Mouse (Mus musculus) activated CD4-positive, CD25-positive, alpha-beta regulatory T cell, adult 4 months (primary cell): ENCODE measurements around the gene Hbb-bt. TPM values are rescaled to one million over a fixed set of nuclear protein-coding genes. Genes with fewer than 3 reads are reported as not detected.
"Not testable (repeated sequence)": the region's sequence is repeated elsewhere in the genome, so short reads cannot be mapped to it uniquely, and the experiment has no call there.

Experiments
- ATAC-seq: one replicate; pipeline ENCODE4 v1.8.0; 2017
- polyA plus RNA-seq, 2 experiments: library from polyadenylated mRNA; unstranded; fragments of 100-300 nt; shearing (Covaris generic); gene quantifications; one replicate each; pipeline ENCODE4 v1.2.1; 2017

Hbb-bt gene
- 100 to 1,000 TPM in 1 of 2 experiments, 1 to 10 TPM in 1; 1.3 to 103 TPM for polyA plus RNA-seq

DNA sequence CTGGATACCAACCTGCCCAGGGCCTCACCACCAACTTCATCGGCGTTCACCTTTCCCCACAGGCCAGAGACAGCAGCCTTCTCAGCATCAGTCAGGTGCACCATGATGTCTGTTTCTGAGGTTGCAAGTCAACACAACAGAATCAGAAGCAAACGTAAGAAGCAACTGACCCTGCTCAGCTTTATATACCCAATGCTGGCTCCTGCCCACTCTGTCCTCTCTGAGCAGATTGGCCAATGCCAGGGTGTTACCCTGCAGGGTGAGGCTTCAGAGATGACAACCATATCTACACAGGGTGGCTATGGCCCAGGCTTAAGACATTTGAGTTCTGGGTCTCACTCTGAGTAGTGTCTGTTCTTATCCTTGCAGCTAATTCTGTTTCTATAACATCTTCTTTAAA is at the start of gene Hbb-bt:
Gene Hbb-bt (minus strand): TSS at position 231 of the 400 bp plus-strand sequence.
- no peak for ATAC-seq

DNA sequence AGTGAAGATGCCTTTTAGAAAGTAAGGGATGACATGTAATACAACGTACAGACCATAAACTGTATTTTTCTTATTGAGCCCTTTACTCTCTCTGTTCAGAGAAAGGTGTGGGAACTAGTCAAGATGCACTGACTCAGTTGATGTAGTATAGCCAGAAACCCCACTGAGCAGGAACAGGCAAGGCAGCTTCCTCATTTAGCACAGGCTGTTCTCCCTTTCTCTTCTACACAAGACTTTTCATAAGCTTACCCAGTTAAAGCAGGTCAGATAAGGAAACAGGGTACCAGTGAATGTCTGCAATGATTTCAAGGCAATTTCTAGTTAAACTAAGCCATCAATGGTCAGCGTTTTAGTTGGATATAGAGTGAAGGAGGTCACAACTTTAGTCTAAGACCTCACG is 47.7 kb upstream of the Hbb-bt start:
- no peak for ATAC-seq

DNA sequence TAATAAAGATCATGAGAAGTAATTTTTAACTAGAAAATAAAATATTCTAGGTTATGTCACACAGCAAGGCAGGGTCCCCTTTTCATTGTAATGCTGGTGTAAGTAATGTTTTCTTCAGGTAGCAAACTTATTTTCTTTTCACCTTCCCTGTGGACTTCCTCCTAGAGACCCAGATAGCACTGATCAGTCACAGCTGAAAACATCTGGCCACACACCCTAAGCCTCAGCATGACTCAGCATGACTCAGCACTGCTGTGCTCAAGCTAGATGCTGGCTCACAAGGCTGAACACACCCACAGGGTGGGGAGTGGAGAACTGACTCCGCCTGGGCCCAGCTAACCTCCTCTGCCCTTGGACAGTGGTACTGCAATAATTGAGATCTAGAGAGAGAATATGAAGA is 47.1 kb upstream of the Hbb-bt start:
- ATAC-seq = no peak

DNA sequence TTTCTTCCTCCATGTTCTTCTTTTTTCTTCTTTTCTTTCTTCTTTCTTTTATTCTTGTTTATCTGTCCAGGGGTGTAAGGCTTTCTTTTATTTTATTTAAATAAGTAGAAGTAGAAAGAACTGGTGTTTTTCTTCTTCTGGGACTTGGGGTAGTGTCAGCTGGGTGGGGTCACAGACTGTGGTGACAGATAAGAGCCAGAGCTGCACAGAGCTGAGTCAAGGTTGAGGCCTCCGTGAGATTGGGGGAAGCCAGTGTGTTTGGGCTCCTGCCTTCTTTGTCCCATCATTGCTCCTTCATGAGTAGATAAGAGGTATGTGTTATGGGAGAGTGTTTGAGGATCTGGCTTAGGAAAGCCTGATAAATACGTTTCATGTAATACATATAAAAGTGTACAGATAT is 45.3 kb upstream of the Hbb-bt start:
- ATAC-seq = no peak

DNA sequence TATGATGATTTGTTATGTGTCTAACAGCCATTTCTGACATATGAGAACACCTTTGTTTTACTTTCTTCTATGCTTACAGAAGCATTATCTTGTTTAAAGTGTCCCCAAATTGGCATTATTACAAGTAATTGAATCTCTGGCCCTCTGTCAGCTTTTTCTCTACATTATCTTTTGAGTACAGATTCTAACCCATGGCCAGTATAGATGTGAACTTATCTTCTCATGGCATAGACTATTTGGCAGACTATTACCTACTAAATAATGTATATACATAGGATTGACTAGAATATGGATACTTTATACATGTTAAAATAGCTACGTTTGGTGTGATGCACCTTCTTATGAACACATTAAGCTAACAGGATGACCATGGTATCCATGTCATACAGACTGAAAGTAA is 40.9 kb upstream of the Hbb-bt start:
- ATAC-seq = no peak

DNA sequence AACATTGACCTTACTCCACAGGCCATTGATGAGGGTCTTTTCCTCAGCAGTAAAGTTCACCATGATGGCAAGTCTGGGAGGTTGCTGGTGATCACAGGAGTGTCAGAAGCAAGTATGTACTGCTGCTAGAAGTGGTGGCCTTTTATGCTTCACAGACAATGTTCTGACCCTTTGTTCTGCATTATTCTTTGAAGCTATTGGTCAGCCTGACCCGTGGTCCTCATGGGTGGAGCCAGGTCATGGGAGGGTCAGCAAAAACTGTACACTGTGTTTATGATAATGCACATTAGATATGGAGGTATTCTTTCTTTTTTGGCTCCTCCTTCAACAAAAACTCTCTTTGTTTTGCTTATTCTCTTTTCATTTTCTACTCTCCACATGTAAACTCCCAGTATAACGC is 39.3 kb upstream of the Hbb-bt start, which contains the start of gene Hbb-y:
Gene Hbb-y (minus strand): TSS at position 127 of the 400 bp plus-strand sequence.
- ATAC-seq = no peak

DNA sequence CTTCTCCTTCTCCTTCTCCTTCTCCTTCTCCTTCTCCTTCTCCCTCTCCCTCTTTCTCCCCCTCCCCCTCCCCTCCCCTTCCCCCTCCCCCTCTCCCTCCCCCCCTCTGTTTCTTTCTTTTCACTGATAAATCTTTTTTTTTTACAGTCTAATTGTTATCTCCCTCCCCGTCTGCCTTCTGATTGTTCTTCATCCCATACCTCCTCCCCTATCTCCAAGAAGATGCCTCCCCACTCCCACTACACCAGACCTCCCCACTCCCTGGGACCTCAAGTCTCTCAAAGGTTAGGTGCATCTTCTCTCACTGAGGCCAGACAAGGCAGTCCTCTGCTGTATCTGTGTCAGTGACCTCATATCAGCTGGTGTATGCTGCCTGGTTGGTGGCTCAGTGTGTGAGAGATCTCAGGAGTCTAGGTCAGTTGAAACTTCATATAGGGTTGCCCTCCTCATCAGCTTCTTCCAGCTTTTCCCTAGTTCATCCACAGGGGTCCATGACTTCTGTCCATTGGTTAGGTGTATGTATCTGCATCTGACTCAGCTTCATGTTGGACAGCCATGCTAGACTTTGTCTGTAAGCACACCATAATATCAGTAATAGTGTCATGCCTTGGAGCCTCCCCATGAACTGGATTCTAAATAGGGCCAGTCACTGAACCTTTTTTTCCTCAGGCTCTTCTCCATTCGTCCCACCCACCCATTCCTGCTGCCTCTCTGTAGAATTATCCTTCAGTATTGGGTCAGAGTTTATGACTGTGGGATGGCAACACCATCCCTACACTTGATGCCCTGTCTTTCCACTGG is 30.9 kb upstream of the Hbb-bt start:
- no peak for ATAC-seq

DNA sequence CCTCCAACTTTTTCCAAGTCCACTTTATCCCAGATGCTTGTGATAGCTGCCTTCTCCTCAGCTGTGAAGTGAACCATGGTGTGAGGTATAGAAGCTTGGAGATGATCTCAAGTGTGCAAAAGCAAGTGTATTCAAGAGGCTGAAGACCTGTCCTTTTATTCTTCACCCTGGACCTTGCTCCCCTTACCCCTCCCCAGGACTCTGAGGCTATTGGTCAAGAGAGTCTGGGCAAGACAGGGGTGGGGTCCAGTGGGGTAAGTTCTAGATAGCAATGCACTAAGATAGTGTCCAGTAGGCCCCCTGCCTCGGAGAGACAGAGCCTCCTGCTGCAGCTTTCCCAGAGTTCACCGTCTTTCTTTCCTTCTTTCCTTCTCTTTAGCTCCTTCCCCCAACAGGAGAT is 29.2 kb upstream of the Hbb-bt start, which contains the start of gene Hbb-bh1:
Gene Hbb-bh1 (minus strand): TSS at position 131 of the 400 bp plus-strand sequence.
- no peak for ATAC-seq

DNA sequence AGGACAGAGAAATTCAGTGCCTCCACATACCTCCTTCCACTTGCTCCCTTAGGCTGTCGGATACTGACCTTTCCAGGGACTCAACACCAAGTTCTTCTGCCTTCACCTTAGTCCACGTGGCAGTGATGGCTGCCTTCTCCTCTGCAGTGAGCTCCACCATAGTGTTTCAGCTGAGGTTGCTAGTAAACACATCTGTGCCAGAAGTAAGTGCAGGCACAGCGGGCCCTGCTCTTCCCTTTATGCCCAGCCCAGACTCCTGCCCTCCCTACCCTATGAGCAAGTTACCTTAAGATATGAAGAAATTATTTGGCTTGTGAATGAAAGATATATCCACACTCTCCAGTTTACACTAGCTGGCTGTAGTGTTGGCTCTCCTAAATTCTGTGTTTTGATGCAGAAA is 26.5 kb upstream of the Hbb-bt start, which contains the start of gene Hbb-bh2:
Gene Hbb-bh2 (minus strand): TSS at position 253 of the 400 bp plus-strand sequence.
- ATAC-seq = no peak

DNA sequence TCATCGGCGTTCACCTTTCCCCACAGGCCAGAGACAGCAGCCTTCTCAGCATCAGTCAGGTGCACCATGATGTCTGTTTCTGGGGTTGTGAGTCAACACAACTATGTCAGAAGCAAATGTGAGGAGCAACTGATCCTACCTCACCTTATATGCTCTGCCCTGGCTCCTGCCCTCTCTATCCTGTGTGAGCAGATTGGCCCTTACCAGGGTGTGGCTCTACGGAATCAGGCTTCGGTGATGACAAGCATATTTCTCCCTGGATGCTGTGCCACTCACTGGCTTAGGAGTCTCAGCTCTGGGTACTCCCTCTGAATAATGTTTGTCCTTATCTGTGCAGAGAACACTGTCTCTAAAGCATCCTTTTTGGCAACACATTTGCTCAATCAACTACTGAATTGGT is 14.0 kb upstream of the Hbb-bt start, which contains the start of gene Hbb-bs:
Gene Hbb-bs (minus strand): TSS at position 289 of the 400 bp plus-strand sequence.
- ATAC-seq = no peak

DNA sequence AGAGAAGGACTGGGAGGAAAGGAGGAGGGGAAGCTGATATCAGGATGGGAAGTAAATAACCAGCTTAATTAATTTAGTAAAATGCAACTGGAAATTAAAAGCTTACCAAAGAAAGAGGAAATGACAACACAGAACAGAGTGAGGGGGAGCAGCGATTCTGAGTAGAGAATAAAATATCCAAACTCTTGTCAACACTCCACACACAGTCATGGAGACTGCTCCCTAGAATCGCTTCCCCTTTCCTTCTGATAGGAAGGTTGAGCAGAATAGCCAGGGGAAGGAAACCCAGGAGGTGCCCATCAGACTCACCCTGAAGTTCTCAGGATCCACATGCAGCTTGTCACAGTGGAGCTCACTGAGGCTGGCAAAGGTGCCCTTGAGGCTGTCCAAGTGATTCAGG is 13.3 kb upstream of the Hbb-bt start:
- not testable (repeated sequence) for ATAC-seq

DNA sequence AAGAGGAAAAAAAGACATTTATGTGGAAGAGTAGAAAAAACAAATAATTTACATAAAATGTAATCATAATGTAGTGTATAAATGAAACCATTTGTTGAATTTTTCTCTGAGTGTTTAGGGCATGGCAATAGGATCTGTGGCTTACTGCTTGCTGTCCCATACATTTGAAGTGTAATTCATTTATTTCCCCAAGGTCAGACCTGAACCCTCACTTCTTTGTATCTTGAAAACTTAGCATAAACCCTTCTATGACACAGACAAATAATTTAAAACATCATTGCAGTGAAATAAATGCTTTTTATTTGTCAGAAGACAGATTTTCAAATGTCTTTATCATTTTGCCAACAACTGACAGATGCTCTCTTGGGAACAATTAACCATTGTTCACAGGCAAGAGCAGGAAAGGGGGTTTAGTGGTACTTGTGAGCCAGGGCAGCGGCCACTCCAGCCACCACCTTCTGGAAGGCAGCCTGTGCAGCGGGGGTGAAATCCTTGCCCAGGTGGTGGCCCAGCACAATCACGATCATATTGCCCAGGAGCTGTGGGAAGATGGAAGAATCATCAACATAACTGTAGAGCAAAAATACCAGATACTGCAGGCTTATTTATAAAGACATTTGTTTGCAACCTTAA is 12.6 kb upstream of the Hbb-bt start:
- ATAC-seq = no peak

DNA sequence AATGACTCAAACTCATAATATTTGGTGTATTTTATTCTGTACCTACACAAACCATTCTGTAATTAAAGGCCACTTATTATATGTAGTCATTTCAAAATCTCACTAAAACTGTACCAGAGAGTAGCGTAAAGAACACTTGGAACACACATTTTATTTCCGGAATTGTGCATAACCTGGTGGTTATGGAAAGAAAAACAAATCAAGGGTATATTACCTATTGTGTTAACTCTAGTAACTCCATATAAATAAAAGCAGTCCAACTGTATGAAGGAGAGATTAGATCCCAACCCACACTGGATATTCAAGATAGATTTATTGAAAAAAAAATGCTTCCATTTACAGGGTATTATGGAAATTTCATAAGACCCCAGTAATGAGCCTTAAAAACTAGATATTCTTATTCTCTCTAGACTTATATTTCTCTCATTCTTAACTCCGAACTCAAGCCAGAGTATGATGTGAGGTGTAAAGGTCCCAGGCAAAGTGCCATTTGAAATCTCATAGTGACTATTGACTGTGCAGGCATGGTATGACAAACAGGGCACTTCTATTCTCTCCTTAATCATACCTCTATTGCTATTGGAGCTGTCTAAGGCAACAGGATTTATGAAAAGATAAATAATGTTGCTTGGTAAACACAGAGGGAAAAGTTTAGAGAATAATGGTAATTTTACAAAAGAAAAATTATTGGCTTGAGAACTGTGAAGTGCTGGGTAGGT is 11.9 kb upstream of the Hbb-bt start:
- no peak for ATAC-seq

DNA sequence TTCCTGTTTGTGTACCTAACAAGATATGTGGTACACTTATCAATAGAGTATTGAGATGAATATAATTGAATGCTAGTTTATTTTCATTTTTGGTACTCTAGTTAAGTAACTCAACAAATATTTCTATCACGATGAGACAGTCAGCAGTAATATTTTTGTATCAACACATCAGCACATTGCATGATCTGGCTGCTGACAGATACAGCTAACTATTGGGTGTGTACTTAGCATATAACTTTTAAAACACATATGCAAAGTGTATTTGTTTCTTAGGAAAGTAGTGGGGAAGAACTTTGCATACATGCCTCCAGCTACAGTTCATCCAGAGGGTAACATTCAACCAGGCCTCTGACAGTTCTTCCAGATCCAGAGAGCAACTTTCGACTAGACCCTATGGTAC is 10.8 kb upstream of the Hbb-bt start:
- no peak for ATAC-seq

DNA sequence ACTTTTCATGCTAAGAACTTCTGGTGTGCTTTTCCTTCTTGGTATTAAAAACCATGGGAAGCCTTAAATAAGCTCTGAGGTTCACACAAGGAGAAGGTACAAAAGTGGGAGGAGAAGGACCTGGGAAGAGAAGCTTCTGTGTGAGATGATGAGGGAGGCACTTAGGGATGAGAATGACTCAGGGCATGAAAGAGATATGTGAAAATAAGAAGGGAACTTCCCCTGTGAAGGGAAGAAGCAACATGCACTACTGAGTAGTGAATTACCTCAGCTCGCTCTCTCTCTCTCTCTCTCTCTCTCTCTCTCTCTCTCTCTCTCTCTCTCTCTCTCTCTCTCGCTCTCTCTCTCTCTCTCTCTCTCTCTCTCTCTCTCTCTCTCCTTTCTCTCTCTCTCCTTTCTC is 1.3 kb upstream of the Hbb-bt start:
- ATAC-seq = not testable (repeated sequence)

DNA sequence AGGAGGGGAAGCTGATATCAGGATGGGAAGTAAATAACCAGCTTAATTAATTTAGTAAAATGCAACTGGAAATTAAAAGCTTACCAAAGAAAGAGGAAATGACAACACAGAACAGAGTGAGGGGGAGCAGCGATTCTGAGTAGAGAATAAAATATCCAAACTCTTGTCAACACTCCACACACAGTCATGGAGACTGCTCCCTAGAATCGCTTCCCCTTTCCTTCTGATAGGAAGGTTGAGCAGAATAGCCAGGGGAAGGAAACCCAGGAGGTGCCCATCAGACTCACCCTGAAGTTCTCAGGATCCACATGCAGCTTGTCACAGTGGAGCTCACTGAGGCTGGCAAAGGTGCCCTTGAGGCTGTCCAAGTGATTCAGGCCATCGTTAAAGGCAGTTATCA is 644 bp downstream of the Hbb-bt start:
- not testable (repeated sequence) for ATAC-seq

DNA sequence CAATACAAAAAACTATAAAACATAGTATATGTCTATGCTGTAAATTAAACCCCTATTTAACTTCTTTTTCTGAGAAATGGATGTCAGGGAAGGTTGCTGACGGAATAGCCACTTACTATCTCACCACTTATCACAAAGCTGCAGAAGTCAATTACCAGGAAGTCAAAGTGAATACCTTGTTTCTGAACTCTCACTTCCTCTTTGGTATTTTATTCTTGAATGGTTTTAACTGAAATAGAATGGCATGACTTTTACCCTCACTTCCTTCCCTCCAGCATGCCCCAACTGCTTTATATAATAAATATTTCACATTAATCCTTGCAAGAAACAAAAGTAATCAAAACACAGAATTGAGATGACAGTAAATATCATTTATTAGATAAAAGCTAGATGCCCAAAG is 1.6 kb downstream of the Hbb-bt start:
- no peak for ATAC-seq

DNA sequence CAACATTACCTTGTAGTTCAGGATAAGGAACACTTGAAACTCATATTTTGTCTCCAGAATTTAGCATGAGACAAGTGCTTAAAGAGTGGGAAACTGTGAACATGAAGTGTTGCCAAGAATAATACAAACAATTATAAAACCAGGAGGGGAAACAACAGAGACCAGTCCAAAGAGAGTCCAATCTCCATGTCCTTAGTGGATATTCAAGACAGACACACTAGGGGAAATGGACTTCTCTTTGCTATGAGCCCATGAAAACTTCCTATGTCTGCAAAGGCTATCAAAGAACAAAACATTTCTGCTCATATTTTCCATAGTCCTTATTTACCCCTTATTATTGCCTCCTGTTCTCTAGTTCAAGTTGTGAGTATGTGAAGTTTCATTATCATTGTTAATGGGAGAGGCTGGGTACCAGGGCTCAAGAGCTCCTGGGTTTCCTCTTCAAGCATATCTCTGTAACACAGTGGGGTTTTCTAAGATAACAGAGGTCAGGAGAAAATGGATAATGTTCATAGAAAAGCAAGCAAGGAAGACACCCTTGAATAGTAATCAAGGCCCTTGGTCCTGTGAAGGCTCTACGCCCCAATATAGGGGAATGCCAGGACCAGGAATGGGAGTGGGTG is 2.5 kb downstream of the Hbb-bt start:
- ATAC-seq = no peak

DNA sequence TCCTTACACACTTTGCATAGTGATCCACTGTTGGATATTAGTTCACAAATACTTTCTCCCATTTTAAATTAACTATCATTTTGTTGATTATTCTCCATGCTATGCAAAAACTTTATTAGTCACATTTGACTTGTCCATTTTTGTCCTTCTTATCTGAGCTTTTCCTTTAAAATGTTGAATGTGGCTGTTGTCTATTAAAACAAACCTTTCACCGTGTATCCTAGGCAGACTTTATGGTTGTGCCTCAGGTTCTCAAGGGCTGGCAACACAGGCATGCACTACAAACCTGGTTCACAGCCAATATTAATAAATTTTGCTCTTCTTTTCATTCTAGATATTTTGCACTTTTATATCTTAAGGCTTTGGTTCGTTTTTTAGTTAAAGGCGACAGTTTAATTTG is 3.0 kb downstream of the Hbb-bt start:
- ATAC-seq = no peak

DNA sequence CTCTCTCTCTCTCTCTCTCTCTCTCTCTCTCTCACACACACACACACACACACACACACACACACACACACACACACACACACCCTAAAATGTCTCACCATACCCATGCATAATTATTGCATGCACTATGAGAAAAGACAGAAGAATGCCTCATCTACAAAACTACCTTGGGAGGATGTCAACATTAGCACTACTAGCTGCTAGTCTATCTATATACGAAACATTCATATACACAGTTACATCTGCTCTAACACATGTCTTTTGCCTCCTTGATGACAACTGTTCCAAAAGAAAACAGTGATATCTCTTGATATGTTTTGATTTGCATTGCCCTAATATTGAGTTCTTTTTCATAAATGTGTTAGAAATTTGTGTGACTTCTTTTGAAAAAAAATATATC is 3.5 kb downstream of the Hbb-bt start:
- no peak for ATAC-seq

DNA sequence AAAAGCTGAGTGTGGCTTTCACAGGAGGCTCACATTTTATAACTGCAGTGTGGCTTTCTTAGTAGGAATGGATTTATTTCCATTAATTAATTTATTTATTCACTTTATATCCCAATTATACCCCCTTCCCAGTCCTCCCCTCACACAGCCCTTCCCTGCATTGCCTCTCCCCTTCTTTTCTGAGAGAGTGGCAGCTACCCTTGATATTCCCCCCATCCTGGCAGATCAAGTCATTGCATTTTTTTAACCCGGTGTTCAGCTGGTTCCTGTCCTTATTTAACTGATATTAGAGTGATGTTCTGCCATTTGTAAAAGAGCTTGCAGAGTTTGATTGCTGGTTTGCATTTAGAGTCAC is 4.0 kb downstream of the Hbb-bt start:
- no peak for ATAC-seq

DNA sequence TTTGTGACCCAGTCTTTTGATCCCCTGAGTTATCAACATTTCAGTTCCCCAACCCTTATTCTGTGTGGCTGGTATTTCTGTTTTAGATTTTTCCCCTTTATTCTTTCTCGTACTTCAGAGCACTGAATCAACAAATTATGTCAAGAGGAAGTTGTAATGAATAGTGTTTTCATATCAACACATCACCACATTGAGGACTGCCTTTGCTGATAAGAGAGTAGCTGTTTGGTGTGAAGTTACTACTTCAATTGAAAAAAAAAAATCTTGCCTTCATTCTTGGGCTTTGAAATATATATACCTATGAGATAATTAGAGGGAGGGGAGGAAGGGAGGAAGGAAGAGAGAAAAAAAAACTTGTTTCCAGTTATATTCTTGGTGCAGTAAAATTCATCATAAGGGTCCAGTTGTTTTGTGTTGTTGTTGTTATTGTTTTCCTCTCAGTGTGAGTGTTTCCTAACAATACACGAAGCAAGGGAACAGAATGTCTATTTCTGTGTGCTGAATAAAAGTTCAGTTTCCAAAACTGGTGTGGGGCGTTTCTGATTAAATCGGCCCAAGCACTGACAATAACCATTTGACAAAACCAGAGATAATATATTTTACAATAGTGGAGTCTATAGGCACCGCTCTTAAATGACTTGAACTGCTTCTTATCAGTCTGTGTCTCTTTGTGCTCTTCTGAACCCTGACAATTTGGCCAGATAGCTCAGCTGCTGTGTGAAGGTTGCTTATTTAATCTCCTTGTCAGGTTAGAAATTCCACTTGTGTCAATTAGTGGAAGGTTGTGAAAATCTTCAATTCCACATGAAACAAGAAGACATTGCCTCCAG is 4.6 kb downstream of the Hbb-bt start:
- ATAC-seq = no peak
